Mouse (Mus musculus) forebrain, embryonic 12.5 days (tissue): ENCODE data around the gene Zmym4. TPM values are rescaled to one million over a fixed set of nuclear protein-coding genes. Genes with fewer than 3 reads are reported as not detected.

Source experiments
- ATAC-seq: fragments of 200-750 bp; cut with Nextera tagmentation; 2 replicates; pipeline ENCODE4 v1.8.0; 2017; ENCODE audit warnings: moderate TSS enrichment; ENCODE audit not compliant: low FRiP score
- H3K27ac ChIP-seq: fragments of 300-500 bp; sonication (generic); 2 replicates; pipeline ENCODE4 v1.5.1; 2016; ENCODE audit warnings: mild to moderate bottlenecking
- H3K27me3 ChIP-seq: fragments of 300-500 bp; sonication (generic); 2 replicates; pipeline ENCODE4 v1.6.1; 2016; ENCODE audit warnings: mild to moderate bottlenecking
- H3K36me3 ChIP-seq: fragments of 300-500 bp; sonication (generic); replicated peaks from 2 replicates; pipeline ENCODE4 v1.6.1; 2016; ENCODE audit warnings: mild to moderate bottlenecking
- H3K4me1 ChIP-seq: fragments of 300-500 bp; sonication (generic); 2 replicates; pipeline ENCODE4 v1.6.1; 2016
- H3K4me2 ChIP-seq: fragments of 300-500 bp; sonication (generic); 2 replicates; pipeline ENCODE4 v1.6.1; 2016; ENCODE audit warnings: mild to moderate bottlenecking, moderate library complexity
- H3K4me3 ChIP-seq: fragments of 300-500 bp; sonication (generic); replicated peaks from 2 replicates; pipeline ENCODE4 v1.5.1; 2016; ENCODE audit warnings: mild to moderate bottlenecking
- H3K9ac ChIP-seq: fragments of 300-500 bp; sonication (generic); 2 replicates; pipeline ENCODE4 v1.6.1; 2016; ENCODE audit warnings: mild to moderate bottlenecking
- H3K9me3 ChIP-seq: fragments of 300-500 bp; sonication (generic); 2 replicates; pipeline ENCODE4 v1.6.1; 2016
- WGBS: fragments of 180-500 bp; shearing (Covaris S2); methylation state at CpG from one replicate; pipeline ENCODE4 v1.1.7; 2016; 5-methylcytosine and 5-hydroxymethylcytosine counted together
- polyA plus RNA-seq: library from polyadenylated mRNA; unstranded; fragments of >200 nt; fragmentation: Nextera tagmentation; extraction: Ambion mirVana; gene quantifications from 2 replicates; pipeline ENCODE4 v1.2.1, GENCODE M21; 2016

Gene Zmym4
- polyA plus RNA-seq, 1 experiment from 2014 or later, result 48.1 TPM

GRCm38 (mm10) chr4:126842911-126843310 lies 125.0 kb downstream of the Zmym4 start:
- Histone ChIP-seq H3K4me2 (no peak overlapping the region), H3K27ac (no peak overlapping the region), H3K4me3 (no peak overlapping the region), H3K9me3 (no peaks in the 10 kb centered on the region), H3K9ac (no peak overlapping the region), H3K4me1 (no peaks in the 10 kb centered on the region), H3K36me3 (peaks cover 61% of the 10 kb centered on the region), H3K27me3 (no peaks in the 10 kb centered on the region)
- 50% methylated on average over 3 of the region's 3 CpGs for WGBS
- ATAC-seq, result no peak

- Histone ChIP-seq H3K4me3 (no peak overlapping the region), H3K36me3 (peaks cover 58% of the 10 kb centered on the region), H3K27ac (no peak overlapping the region), H3K9ac (no peak overlapping the region), H3K4me1 (no peaks in the 10 kb centered on the region), H3K4me2 (no peak overlapping the region), H3K9me3 (no peaks in the 10 kb centered on the region), H3K27me3 (no peaks in the 10 kb centered on the region)
- no peak for ATAC-seq
- 90% methylated on average over 15 of the region's 15 CpGs for WGBS
These were observed 126.9 kb downstream of the Zmym4 start for GRCm38 (mm10) chr4:126840996-126841560.

GRCm38 (mm10) chr4:126839873-126840272 lies 128.1 kb downstream of the Zmym4 start:
- Histone ChIP-seq H3K27ac (no peak overlapping the region), H3K9ac (no peak overlapping the region), H3K4me3 (no peak overlapping the region), H3K9me3 (no peaks in the 10 kb centered on the region), H3K27me3 (no peaks in the 10 kb centered on the region), H3K36me3 (peaks cover 68% of the 10 kb centered on the region), H3K4me1 (no peaks in the 10 kb centered on the region), H3K4me2 (no peak overlapping the region)
- ATAC-seq, result no peak
- 17% methylated on average over 7 of the region's 7 CpGs for WGBS

- H3K27ac ChIP-seq, result no peak overlapping the region
- H3K36me3 ChIP-seq, result peaks cover 62% of the 10 kb centered on the region
- H3K4me3 ChIP-seq, result no peak overlapping the region
- no peak for ATAC-seq
- H3K9me3 ChIP-seq, result no peaks in the 10 kb centered on the region
- WGBS, result 85% methylated on average over 7 of the region's 7 CpGs
- no peaks in the 10 kb centered on the region for H3K4me1 ChIP-seq
- H3K27me3 ChIP-seq, result no peaks in the 10 kb centered on the region
- H3K9ac ChIP-seq, result peak overlapping the region; percentile 18; the same call in 1 of the 2 replicates
- H3K4me2 ChIP-seq, result no peak overlapping the region
These were observed 129.1 kb downstream of the Zmym4 start for GRCm38 (mm10) chr4:126838799-126839198.

- H3K4me3 ChIP-seq, result no peak overlapping the region
- H3K27ac ChIP-seq, result no peak overlapping the region
- no peaks in the 10 kb centered on the region for H3K4me1 ChIP-seq
- H3K4me2 ChIP-seq, result no peak overlapping the region
- peaks cover 32% of the 10 kb centered on the region for H3K36me3 ChIP-seq
- H3K9ac ChIP-seq, result no peak overlapping the region
- no peaks in the 10 kb centered on the region for H3K27me3 ChIP-seq
- WGBS, result 99% methylated on average over 5 of the region's 5 CpGs
- H3K9me3 ChIP-seq, result no peaks in the 10 kb centered on the region
- ATAC-seq, result no peak
These were observed 136.8 kb downstream of the Zmym4 start for GRCm38 (mm10) chr4:126831122-126831521.

- 92% methylated on average over 5 of the region's 5 CpGs for WGBS
- ATAC-seq, result no peak
These were observed 144.0 kb downstream of the Zmym4 start for GRCm38 (mm10) chr4:126823917-126824316.

GRCm38 (mm10) chr4:126822891-126823882 lies 144.7 kb downstream of the Zmym4 start:
- Histone ChIP-seq H3K4me2 (no peak overlapping the region), H3K9me3 (no peaks in the 10 kb centered on the region), H3K27me3 (no peaks in the 10 kb centered on the region), H3K36me3 (peaks cover 20% of the 10 kb centered on the region), H3K4me3 (no peak overlapping the region), H3K27ac (no peak overlapping the region), H3K4me1 (peaks cover 8% of the 10 kb centered on the region; the same call in 1 of the 2 replicates), H3K9ac (no peak overlapping the region)
- 61% methylated on average over 9 of the region's 9 CpGs for WGBS
- no peak for ATAC-seq

More at GRCm38 (mm10) chr4:126823917-126824316, 144.0 kb downstream of the Zmym4 start:
- H3K4me2 ChIP-seq, result no peak overlapping the region
- no peaks in the 10 kb centered on the region for H3K27me3 ChIP-seq
- no peaks in the 10 kb centered on the region for H3K9me3 ChIP-seq
- no peak overlapping the region for H3K27ac ChIP-seq
- peaks cover 8% of the 10 kb centered on the region; the same call in 1 of the 2 replicates for H3K4me1 ChIP-seq
- no peak overlapping the region for H3K9ac ChIP-seq
- H3K36me3 ChIP-seq, result peaks cover 19% of the 10 kb centered on the region; the same call in 1 of the 2 replicates
- H3K4me3 ChIP-seq, result no peak overlapping the region

GRCm38 (mm10) chr4:126814854-126815253 lies 153.1 kb downstream of the Zmym4 start:
- H3K36me3 ChIP-seq, result peaks cover 47% of the 10 kb centered on the region
- WGBS, result 77% methylated on average over 5 of the region's 5 CpGs

GRCm38 (mm10) chr4:126813212-126813611 lies 154.7 kb downstream of the Zmym4 start:
- WGBS, result 89% methylated on average over 5 of the region's 5 CpGs
- no peak for ATAC-seq
- no peaks in the 10 kb centered on the region for H3K9me3 ChIP-seq

More at GRCm38 (mm10) chr4:126814854-126815253, 153.1 kb downstream of the Zmym4 start:
- no peak for ATAC-seq
- Histone ChIP-seq H3K9ac (no peak overlapping the region), H3K4me1 (no peaks in the 10 kb centered on the region), H3K27me3 (no peaks in the 10 kb centered on the region), H3K27ac (no peak overlapping the region), H3K4me3 (no peak overlapping the region), H3K9me3 (no peaks in the 10 kb centered on the region), H3K4me2 (no peak overlapping the region)

More at GRCm38 (mm10) chr4:126813212-126813611, 154.7 kb downstream of the Zmym4 start:
- H3K4me3 ChIP-seq, result no peak overlapping the region
- no peak overlapping the region for H3K4me2 ChIP-seq
- H3K27ac ChIP-seq, result no peak overlapping the region
- H3K9ac ChIP-seq, result no peak overlapping the region
- H3K36me3 ChIP-seq, result peaks cover 49% of the 10 kb centered on the region
- no peaks in the 10 kb centered on the region for H3K4me1 ChIP-seq
- no peaks in the 10 kb centered on the region for H3K27me3 ChIP-seq

Other genes starting within 250 kb of the Zmym4 start
- 0.87 and 1.2 TPM in 2 replicates for gene Tfap2e, start 231.9 kb downstream of the Zmym4 start, polyA plus RNA-seq
- gene Ncdn, start 214.7 kb downstream of the Zmym4 start, polyA plus RNA-seq, result 46.4 and 52.3 TPM in 2 replicates
- 32.9 and 33.5 TPM in 2 replicates for gene AU040320, start 214.6 kb downstream of the Zmym4 start, polyA plus RNA-seq
- gene Sfpq, start 53.2 kb upstream of the Zmym4 start, polyA plus RNA-seq, result 174 and 187 TPM in 2 replicates
- gene Zmym1, start 93.0 kb upstream of the Zmym4 start, polyA plus RNA-seq, result 29.7 and 30.6 TPM in 2 replicates
- 35.3 and 36.6 TPM in 2 replicates for gene Zmym6, start 109.2 kb upstream of the Zmym4 start, polyA plus RNA-seq
- gene Tmem35b, start 155.6 kb upstream of the Zmym4 start, polyA plus RNA-seq, result 15.5 and 17.5 TPM in 2 replicates
- 5.7 and 5.8 TPM in 2 replicates for gene Dlgap3, start 201.1 kb upstream of the Zmym4 start, polyA plus RNA-seq